Mouse (Mus musculus): Measurements from ENCODE around the gene Dcakd.
A peak's percentile ranks its signal among the peaks of the same experiment; 100 is the strongest.

Dcakd gene

GRCm38 (mm10) chr11:103006286-103007000, 21.7 kb downstream of the Dcakd start:
- no peak for DNase-seq (ENCODE audit: low read depth, low spot score)

DNA sequence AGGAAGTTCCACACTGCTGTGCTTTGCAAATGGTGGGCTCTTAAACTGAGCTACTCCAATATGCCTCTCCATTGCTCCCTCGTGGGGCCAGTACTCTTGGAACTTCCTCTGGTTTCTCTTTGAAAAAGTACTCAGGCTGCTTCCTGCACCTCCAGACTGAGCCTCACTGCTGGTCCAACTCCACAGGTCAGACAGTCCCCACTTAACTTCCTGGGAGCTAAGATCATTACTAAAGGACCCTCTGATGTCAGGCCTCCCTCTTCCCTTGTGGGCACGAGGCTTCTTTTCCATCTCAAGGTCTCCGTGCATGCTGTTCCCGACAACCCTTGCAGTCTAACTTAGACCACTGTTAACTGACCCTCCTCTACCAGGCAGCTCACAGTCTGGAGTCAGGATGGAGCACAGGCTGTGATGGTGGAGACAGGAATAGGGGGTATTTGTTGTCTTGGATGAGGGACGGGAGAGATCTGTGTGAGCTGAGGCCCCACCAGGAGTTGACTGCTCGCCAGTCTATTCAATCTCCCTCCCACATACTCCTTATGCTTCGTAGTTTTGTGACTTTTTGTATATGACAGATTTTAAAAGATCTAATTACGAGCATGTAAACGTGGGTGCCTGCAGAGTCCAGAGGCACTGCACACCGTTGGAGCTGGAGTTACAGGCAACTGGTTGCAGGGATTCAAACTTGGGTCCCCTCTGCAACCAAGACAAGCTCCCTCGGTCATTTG, 22.7 kb downstream of the Dcakd start:
- DNase-seq (ENCODE audit: low read depth, low spot score), result no peak

DNA sequence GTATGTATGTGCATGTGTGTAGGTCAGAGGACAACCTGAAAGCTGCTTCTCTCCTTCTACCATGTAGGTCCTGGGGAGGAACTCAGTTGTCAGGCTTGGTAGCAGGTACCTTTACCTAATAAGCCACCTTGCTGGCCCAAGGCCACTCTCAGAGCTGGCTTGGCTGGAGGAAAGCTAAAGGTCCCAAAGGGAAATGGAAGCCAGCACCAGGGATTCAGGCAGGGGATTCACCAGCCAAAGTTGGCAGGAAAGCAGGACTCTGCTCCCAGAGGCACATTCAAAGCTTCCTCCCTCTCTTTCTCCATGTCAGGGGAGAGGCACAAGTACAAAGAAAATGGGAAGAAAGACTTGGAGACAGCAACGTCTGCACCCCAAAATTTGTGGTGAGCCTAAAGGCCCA, 23.3 kb downstream of the Dcakd start:
- no peak for DNase-seq (ENCODE audit: low read depth, low spot score)

DNA sequence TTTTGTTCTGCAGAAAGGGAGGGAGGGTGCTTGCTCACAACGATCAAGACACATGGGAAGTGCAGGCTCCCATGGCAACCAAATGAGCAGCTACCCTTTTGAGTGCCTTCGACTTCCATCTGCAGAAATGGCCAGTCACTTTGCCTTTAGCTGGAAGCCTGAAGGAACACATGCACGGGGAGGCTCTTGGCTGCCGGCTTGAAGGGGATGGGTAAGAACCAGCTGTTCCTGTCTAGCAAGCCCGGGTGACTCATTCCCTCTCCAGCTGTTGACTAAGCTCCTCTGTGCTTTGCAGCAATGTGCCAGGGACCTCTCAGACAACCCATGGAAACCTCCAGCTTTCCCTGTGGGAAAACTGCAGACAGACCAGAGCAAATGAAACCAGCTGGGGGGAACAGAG, 24.9 kb downstream of the Dcakd start:
- DNase-seq (ENCODE audit: low read depth, low spot score), result peak; percentile 54

DNA sequence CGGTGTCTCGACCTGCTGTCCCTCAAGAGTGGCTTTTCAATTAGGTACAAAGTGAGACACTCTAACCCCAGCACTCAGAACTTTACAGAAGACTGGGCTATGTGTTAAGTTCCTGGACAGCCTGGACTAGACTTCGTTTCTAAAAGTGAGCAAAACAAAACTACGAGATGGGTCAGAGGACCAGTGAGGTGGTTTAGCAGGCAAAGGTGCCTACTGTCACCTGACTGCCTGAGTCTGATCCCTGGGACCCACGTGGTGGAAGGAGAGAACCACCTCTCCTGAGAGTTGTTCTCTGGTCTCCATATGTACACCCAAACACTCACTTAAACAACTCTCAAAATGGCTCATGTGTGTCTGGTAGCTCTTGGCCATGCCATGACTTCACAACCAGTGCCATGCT, 27.1 kb downstream of the Dcakd start:
- DNase-seq (ENCODE audit: low read depth, low spot score), result no peak

DNA sequence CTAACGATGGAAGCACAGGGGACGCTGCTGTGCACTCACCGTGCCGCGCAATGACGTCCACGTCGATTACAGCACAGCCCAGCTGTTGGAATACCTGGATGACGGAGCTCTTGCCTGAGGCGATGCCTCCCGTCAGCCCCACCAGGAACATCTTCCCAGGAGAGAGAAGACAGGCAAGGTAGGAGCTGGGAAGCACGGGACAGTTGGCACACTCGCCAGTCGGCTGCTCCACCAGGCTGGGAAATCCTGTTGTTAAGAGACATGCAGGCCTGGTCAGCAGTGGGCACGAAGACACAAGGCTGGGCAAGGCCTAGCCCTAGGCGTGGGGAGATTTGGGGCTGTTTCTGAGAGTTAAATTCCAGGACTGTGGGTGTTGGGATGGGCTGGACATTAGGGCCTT, 28.0 kb downstream of the Dcakd start:
- no peak for DNase-seq (ENCODE audit: low read depth, low spot score)

- DNase-seq (ENCODE audit: low read depth, low spot score), result no peak
Observed at GRCm38 (mm10) chr11:102999317-102999970, 28.7 kb downstream of the Dcakd start.

DNA sequence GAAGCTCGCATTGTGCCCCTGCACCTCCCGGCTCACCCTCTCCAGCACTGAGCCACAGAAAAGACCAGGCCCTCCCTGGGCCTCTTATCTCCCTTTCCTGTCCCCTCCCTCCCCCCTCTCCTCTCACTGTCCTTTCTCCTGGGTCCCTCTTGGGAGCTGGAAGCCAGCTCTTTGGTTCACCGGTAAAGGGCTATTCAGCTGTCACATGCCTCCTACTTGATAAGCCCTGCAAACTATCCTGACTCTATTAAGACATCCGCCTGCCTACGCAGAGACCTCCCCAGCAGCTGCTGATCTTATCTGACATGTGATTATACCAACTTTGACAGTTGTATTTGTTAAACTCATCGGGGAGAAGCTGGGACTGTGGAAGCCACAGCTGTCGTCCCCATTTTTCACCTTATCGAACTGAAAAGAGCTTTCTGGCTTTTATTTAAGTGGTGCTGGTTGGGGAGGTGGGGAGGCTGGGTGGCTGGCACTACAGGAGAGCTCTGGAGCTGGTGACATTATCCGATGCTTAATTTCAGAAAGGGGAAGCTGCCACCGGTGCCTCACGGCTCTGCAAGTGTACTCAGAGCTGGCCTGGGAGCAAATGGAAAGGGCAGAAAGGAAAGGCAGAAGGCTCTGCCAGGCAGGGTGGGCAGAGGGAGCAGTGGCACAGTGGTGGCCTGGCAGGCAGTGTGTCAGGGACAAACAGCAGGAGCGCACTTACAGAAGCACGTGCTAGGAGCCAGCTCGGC, 29.4 kb downstream of the Dcakd start:
- DNase-seq (ENCODE audit: low read depth, low spot score), result no peak

DNA sequence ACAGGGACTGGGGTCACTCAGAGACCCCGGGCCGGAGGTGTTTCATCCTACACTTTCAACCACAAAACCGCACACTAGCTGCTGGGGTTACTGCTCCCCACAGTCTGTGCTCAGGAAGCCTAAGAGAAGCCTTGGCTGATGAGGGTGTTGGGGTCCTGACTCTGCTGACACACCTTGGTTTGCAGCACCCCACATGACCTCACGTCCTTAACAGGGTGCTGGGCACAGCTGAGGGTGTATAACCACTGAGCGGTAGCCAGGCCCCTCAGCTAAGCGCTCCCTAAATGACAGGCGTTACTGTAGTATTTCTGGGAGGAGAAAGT, 29.9 kb downstream of the Dcakd start:
- DNase-seq (ENCODE audit: low read depth, low spot score), result no peak

DNA sequence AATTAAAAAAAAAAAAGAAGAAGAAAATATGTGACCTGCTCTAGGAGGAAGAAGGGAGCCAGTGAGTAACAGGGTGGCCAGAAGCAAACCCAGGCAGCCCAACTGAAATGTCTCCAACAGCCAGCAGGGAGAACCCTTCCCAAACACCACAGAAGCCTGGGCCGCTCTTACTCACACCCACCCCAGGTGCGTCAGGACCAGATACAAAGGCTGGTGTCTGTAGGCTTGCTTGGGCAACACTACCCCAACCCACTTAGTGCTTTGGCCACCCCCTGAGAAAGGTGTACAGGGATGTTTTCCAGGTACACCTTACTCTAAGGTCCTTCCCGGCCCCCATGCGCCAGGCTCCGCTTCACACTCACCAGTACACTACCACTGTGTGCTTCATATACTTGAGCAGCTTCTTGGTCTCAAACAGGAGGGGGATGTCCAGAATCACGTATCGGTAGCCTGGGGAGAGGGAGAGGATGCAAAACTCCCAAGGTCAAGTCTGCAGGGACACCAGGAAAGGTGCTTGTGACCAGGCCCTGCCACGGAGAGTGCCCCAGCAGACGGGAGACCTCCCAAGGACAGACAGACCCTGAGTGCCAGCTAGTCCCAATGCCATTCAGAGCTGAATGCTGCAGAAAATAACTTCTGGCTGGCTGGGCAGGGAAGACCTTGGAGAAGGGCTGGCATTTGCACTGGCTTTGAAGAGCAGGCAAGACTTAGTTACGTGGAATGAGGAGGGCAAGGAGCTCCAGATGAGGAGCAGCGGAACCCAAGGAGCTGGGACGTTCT, 31.0 kb downstream of the Dcakd start:
- no peak for DNase-seq (ENCODE audit: low read depth, low spot score)

DNA sequence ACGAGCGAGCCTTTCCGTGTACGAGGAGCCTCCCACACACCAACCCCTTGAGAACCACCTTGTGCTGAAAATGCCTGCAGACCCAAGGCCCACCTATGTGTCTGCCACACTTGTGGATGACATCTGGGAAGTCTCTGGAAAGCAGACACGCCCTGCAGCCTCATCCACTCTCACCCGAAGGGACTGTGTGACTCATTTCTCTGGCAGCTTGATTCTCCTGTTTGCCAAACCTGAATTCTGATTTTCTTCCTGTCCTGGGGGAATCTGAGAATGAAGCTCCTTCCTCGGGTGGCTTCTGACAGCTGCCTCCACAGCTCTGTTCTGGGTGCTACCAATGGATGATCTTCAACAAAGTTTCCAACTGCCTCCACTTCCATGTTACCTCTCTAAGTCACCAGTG, 31.7 kb downstream of the Dcakd start:
- DNase-seq (ENCODE audit: low read depth, low spot score), result no peak

GRCm38 (mm10) chr11:102994952-102995351, 33.2 kb downstream of the Dcakd start:
- DNase-seq (ENCODE audit: low read depth, low spot score), result no peak

- no peak for DNase-seq (ENCODE audit: low read depth, low spot score)
Observed at GRCm38 (mm10) chr11:102993420-102994029, 34.6 kb downstream of the Dcakd start.

GRCm38 (mm10) chr11:102992940-102993339, 35.2 kb downstream of the Dcakd start:
- DNase-seq (ENCODE audit: low read depth, low spot score), result peak; percentile 82

GRCm38 (mm10) chr11:102991681-102992080, 36.5 kb downstream of the Dcakd start:
- DNase-seq (ENCODE audit: low read depth, low spot score), result peak; percentile 50

DNA sequence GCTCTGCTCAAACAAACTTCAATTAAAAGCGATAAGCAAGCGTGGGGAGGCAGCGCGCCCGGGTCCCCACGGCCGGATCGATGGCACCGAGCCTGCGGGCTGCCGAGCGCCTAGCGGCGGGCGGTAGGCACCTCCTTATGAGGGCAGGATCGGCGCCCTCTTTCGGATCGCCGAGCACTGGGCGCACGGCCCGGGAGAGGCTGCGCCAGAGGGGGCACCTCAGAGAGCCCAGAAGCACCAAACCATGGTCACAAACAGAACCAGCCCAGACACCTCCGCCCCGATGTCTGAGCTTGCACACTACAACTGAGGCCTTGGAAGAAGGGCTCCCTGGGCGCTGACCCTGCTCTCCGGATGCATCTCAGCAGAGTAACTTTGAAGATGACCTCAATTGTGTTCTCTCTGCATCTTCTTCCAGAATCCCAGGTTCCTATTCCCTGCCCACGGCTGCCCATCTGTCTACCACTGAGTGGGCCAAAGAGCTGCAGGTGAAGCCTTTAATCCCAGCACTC, 37.9 kb downstream of the Dcakd start:
- DNase-seq (ENCODE audit: low read depth, low spot score), result peak; percentile 38

- no peak for DNase-seq (ENCODE audit: low read depth, low spot score)
Observed at GRCm38 (mm10) chr11:102989641-102990151, 38.4 kb downstream of the Dcakd start.

GRCm38 (mm10) chr11:102985160-102985559, 43.0 kb downstream of the Dcakd start:
- DNase-seq (ENCODE audit: low read depth, low spot score), result no peak

DNA sequence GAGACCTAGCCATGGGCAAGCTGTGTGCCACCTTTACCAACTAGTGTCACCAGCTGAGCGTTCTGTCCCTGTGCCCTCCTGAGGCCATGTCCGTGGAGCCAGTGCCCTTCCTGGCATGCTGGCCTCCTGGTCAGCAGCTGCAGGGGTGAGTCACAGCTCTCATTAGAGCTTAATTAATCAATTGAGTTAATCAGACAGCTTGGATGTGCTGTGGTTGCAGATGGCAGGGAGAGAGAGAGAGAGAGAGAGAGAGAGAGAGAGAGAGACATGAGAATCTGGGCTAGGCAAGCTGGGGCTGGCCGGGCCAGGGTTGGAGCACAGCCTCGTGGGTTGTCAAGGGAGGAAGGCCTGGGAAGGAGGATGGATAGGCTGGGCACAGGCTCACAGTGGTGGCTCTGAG, 43.5 kb downstream of the Dcakd start:
- no peak for DNase-seq (ENCODE audit: low read depth, low spot score)

DNA sequence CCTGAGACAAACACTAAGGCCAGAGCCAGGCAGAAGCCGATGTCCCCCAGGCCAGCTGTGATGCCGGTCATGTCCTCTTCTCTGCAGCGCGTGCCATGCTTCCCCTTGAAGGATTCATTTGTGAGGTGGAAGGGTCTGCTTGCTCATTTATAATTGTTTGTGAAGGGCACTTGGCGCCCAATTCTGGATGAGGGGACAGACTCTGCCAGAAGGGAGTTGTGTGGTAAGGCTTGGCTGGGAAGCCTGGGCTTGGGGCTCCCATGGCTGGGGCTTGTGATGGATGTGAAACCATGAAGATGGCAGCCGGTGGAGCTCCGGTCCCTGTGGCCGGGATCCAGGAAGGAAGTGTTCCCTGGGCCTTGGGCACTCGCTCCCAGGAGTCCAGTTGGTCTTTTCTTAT, 44.0 kb downstream of the Dcakd start:
- DNase-seq (ENCODE audit: low read depth, low spot score), result no peak

All from mesoderm, embryonic 11.5 days (tissue).